Mouse (Mus musculus): ENCODE data around the gene Dapk3.

DNA sequence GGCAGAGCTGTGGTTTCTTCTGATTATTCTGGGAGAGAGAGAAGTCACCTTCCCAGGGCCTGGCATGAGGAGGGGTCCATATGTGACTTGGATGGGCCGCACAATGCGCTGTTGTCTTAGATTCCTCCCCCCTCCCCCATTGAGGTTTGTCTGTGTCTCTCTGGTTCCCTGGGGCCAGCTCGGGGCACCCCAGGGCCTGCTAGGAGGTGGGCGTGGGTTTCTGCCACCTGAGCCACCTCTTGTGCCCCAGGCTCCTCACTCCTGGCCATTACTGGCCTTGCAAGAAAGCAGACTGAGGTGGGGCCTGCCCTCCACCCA, 43.3 kb upstream of the Dapk3 start:
- TF ChIP-seq CTCF (IDR thresholded peaks at IDR 0.05; ENCODE audit: control insufficient read depth, insufficient read depth, insufficient replicate concordance, low read depth, low read length) (no peak), POLR2A (IDR thresholded peaks at IDR 0.05; ENCODE audit: control insufficient read depth, low read depth, low read length) (no peak)
